Mouse (Mus musculus): ENCODE data around the gene Zbtb4. TPM values are rescaled to one million over a fixed set of nuclear protein-coding genes. Genes with fewer than 3 reads are reported as not detected.
A peak's percentile ranks its signal among the peaks of the same experiment; 100 is the strongest.

Gene Zbtb4
- polyA plus RNA-seq, 1 experiment from 2014 or later = 1.2 TPM

DNA sequence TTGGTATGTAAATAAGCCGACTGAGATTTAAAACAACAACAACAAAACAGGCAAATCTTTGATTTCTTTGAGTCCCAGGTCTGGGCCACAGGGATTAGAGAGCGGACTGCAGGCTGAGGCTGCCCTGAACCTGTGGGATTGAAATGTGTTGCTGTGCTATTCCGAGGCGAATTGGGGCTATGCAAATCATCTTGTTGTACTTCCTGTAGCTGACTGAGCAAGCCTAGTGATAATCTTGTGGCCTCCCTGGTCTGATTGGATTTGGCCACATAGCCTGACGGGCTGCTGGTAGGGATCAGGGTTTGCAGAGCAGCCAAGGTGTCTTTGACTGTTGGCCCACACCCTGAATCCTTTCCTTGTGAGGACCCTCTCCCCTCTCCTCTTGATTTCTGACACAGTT, 9.2 kb downstream of the Zbtb4 start:
- no peak for DNase-seq (ENCODE audit: low spot score)
- Histone ChIP-seq H3K4me1 (replicated peaks) (peaks cover 22% of the 10 kb centered on the region), H3K9me3 (no peaks in the 10 kb centered on the region), H3K4me3 (no peak overlapping the region), H3K27me3 (ENCODE audit: insufficient read depth, poor library complexity, severe bottlenecking) (peaks cover 48% of the 10 kb centered on the region), H3K36me3 (peaks cover 11% of the 10 kb centered on the region), H3K27ac (no peak overlapping the region)
- 60% methylated on average over 5 of the region's 5 CpGs for WGBS

GRCm38 (mm10) chr11:69775716-69776115, 10.0 kb downstream of the Zbtb4 start:
- no peak overlapping the region for H3K27ac ChIP-seq
- WGBS = 69% methylated on average over 10 of the region's 10 CpGs
- peaks cover 22% of the 10 kb centered on the region for H3K4me1 ChIP-seq (replicated peaks)
- H3K27me3 ChIP-seq (ENCODE audit: insufficient read depth, poor library complexity, severe bottlenecking) = peaks cover 52% of the 10 kb centered on the region
- DNase-seq (ENCODE audit: low spot score) = no peak
- no peaks in the 10 kb centered on the region for H3K9me3 ChIP-seq
- peaks cover 11% of the 10 kb centered on the region for H3K36me3 ChIP-seq
- no peak overlapping the region for H3K4me3 ChIP-seq

DNA sequence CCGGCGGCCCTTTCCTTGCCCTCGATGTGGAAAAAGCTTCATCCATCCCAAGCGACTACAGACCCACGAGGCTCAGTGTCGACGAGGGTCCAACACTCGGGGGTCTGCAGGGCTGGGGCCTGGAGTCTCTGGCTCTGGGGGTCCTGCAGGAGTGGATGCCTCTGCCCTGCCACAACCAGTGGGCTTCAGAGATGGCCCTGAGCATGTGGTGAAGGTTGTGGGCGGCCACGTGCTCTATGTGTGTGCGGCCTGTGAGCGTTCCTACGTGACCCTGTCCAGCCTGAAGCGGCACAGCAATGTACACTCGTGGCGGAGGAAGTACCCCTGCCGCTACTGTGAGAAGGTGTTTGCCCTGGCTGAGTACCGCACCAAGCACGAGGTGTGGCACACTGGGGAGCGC, 10.8 kb downstream of the Zbtb4 start:
- WGBS = 85% methylated on average over 20 of the region's 20 CpGs
- Histone ChIP-seq H3K4me1 (replicated peaks) (peaks cover 22% of the 10 kb centered on the region), H3K4me3 (no peak overlapping the region; the same call in 1 of the 2 replicates), H3K36me3 (peaks cover 11% of the 10 kb centered on the region), H3K9me3 (no peaks in the 10 kb centered on the region), H3K27me3 (ENCODE audit: insufficient read depth, poor library complexity, severe bottlenecking) (peaks cover 52% of the 10 kb centered on the region), H3K27ac (no peak overlapping the region)
- no peak for DNase-seq (ENCODE audit: low spot score)

DNA sequence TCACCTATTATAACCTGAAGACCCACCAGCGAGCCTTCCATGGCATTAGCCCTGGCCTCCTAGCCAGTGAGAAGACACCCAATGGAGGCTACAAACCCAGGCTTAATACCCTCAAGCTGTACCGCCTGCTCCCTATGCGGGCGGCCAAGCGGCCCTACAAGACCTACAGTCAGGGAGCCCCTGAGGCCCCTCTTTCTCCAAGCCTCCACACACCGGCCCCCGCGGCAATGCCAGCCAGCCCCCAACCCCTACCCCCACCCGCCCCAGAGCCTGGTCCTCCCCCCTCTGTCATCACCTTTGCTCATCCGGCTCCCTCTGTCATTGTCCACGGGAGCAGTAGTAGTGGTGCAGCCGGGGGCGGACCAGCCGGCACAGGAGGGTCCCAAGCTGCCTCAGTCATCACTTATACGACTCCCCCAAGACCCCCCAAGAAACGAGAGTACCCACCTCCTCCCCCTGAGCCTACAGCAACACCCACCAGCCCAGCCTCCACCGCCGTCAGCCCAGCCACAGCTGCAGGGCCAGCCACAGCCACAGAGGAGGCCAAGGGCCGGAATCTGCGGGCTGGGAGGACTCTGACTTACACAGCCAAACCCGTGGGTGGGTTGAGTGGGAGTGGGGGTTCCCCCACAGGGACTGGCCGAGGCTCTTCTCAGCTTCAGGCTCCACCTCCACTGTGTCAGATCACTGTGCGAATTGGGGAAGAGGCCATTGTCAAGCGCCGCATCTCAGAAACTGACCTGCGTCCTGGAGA, 12.0 kb downstream of the Zbtb4 start:
- peaks cover 22% of the 10 kb centered on the region for H3K4me1 ChIP-seq (replicated peaks)
- peaks cover 11% of the 10 kb centered on the region for H3K36me3 ChIP-seq
- peaks cover 61% of the 10 kb centered on the region for H3K27me3 ChIP-seq (ENCODE audit: insufficient read depth, poor library complexity, severe bottlenecking)
- H3K9me3 ChIP-seq = no peaks in the 10 kb centered on the region
- no peak for DNase-seq (ENCODE audit: low spot score)
- peak overlapping the region; percentile 40; the same call in 1 of the 2 replicates for H3K27ac ChIP-seq
- 61% methylated on average over 26 of the region's 26 CpGs for WGBS
- H3K4me3 ChIP-seq = no peak overlapping the region; the same call in 1 of the 2 replicates

GRCm38 (mm10) chr11:69778258-69778982, 12.7 kb downstream of the Zbtb4 start:
- peaks cover 61% of the 10 kb centered on the region for H3K27me3 ChIP-seq (ENCODE audit: insufficient read depth, poor library complexity, severe bottlenecking)
- no peaks in the 10 kb centered on the region for H3K9me3 ChIP-seq
- 59% methylated on average over 23 of the region's 23 CpGs for WGBS
- H3K27ac ChIP-seq = 0 out of 2 replicates have a peak overlapping the region, but pooled peaks have one; percentile 40
- H3K4me3 ChIP-seq = no peak overlapping the region; the same call in 1 of the 2 replicates
- DNase-seq (ENCODE audit: low spot score) = no peak
- H3K4me1 ChIP-seq (replicated peaks) = peaks cover 22% of the 10 kb centered on the region
- H3K36me3 ChIP-seq = peaks cover 11% of the 10 kb centered on the region

GRCm38 (mm10) chr11:69778985-69779384, 13.3 kb downstream of the Zbtb4 start:
- no peaks in the 10 kb centered on the region for H3K9me3 ChIP-seq
- peaks cover 61% of the 10 kb centered on the region for H3K27me3 ChIP-seq (ENCODE audit: insufficient read depth, poor library complexity, severe bottlenecking)
- H3K4me3 ChIP-seq = no peak overlapping the region
- peaks cover 11% of the 10 kb centered on the region for H3K36me3 ChIP-seq
- 45% methylated on average over 7 of the region's 7 CpGs for WGBS
- H3K27ac ChIP-seq = 0 out of 2 replicates have a peak overlapping the region, but pooled peaks have one; percentile 29
- peaks cover 22% of the 10 kb centered on the region for H3K4me1 ChIP-seq (replicated peaks)
- no peak for DNase-seq (ENCODE audit: low spot score)

- DNase-seq (ENCODE audit: low spot score) = no peak
- peaks cover 49% of the 10 kb centered on the region for H3K27me3 ChIP-seq (ENCODE audit: insufficient read depth, poor library complexity, severe bottlenecking)
- peaks cover 17% of the 10 kb centered on the region for H3K4me1 ChIP-seq (replicated peaks)
- peaks cover 3% of the 10 kb centered on the region; the same call in 1 of the 2 replicates for H3K36me3 ChIP-seq
- H3K4me3 ChIP-seq = no peak overlapping the region
- no peaks in the 10 kb centered on the region for H3K9me3 ChIP-seq
- WGBS = 38% methylated on average over 4 of the region's 4 CpGs
- no peak overlapping the region for H3K27ac ChIP-seq
These were observed 16.1 kb downstream of the Zbtb4 start for GRCm38 (mm10) chr11:69781828-69782227.

DNA sequence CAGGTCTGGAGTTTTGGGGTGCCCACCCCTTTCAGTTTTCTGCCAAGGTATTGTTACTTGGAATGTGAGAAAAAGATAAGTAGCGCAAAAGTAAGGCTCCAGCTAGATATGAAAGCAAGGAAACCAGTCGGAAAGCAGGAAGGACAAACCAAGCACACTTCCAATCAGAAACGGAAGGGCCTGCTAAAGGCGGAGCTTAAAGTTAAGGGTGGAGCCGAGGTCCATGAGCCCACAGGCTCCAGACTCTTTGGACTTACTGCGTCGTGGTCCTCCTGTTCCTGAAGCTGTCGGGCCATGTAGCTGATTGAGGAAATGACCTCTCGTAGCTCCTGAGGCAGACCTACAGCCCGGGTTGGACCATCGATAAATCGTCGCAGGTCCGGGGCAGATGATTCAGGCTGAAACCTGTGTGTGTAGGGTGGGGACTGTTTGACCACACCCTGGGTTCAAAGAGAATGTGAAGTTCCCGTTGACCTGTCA, 19.1 kb downstream of the Zbtb4 start:
- Histone ChIP-seq H3K4me3 (peak overlapping the region; percentile 1; the same call in 1 of the 2 replicates), H3K27me3 (ENCODE audit: insufficient read depth, poor library complexity, severe bottlenecking) (peaks cover 19% of the 10 kb centered on the region), H3K27ac (no peak overlapping the region), H3K9me3 (no peaks in the 10 kb centered on the region), H3K4me1 (replicated peaks) (no peaks in the 10 kb centered on the region; the same call in none of the 2 replicates), H3K36me3 (no peaks in the 10 kb centered on the region)
- 43% methylated on average over 15 of the region's 15 CpGs for WGBS
- DNase-seq (ENCODE audit: low spot score) = no peak

DNA sequence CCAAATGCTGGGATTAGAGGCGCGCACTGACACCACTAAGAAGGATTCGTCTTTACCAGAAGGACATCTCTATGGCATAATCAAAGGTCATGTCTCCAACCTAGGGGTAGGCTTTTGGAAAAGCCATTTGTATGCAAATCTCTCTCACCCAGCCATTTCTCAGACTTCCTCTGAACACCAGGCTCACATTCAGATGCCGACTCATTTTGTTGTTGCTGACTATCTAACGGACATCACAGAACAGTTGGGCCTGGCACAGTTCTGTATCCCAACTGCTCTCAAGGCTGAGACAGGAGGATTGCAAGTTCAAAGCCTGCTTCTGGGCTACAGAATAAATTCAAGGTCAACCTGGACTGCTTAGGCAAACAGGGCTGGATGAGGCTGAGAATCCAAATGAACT, 21.6 kb downstream of the Zbtb4 start:
- Histone ChIP-seq H3K27me3 (ENCODE audit: insufficient read depth, poor library complexity, severe bottlenecking) (peaks cover 10% of the 10 kb centered on the region), H3K27ac (no peak overlapping the region), H3K4me3 (no peak overlapping the region), H3K4me1 (replicated peaks) (no peaks in the 10 kb centered on the region; the same call in 1 of the 2 replicates), H3K36me3 (no peaks in the 10 kb centered on the region), H3K9me3 (no peaks in the 10 kb centered on the region)
- no peak for DNase-seq (ENCODE audit: low spot score)
- WGBS = 85% methylated on average over 5 of the region's 5 CpGs

- Histone ChIP-seq H3K27me3 (ENCODE audit: insufficient read depth, poor library complexity, severe bottlenecking) (peaks cover 29% of the 10 kb centered on the region), H3K36me3 (no peaks in the 10 kb centered on the region), H3K4me3 (no peak overlapping the region), H3K27ac (no peak overlapping the region), H3K9me3 (no peaks in the 10 kb centered on the region), H3K4me1 (replicated peaks) (no peaks in the 10 kb centered on the region; the same call in 1 of the 2 replicates)
- WGBS = 69% methylated on average over 5 of the region's 5 CpGs
- no peak for DNase-seq (ENCODE audit: low spot score)
These were observed 23.7 kb downstream of the Zbtb4 start for GRCm38 (mm10) chr11:69789431-69789830.

- WGBS = 72% methylated on average over 5 of the region's 5 CpGs
- Histone ChIP-seq H3K36me3 (no peaks in the 10 kb centered on the region), H3K4me1 (replicated peaks) (peaks cover 11% of the 10 kb centered on the region), H3K4me3 (no peak overlapping the region), H3K27me3 (ENCODE audit: insufficient read depth, poor library complexity, severe bottlenecking) (peaks cover 40% of the 10 kb centered on the region), H3K27ac (no peak overlapping the region), H3K9me3 (no peaks in the 10 kb centered on the region)
- no peak for DNase-seq (ENCODE audit: low spot score)
These were observed 25.7 kb downstream of the Zbtb4 start for GRCm38 (mm10) chr11:69791420-69791819.

DNA sequence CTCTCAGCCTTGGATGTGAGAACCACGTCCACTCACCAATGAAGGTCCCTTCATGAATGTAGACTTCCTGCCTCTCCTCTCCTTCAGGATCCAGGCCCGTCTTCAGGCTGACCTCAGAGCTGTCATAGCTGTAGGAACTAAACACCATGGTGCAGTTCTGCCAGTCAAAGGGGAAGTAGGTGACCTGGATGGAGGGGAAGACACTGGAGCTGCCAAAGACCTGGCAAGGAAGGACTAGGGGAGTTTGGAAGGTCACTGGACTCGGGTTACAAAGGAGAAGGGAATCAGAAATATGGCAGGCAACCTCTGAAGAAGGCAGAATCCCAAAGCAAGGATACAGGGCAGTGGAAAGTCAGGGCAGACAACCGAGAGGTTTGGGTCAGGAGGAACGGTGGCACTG, 27.7 kb downstream of the Zbtb4 start:
- Histone ChIP-seq H3K4me1 (replicated peaks) (peaks cover 16% of the 10 kb centered on the region), H3K36me3 (no peaks in the 10 kb centered on the region), H3K4me3 (no peak overlapping the region), H3K9me3 (no peaks in the 10 kb centered on the region), H3K27ac (no peak overlapping the region), H3K27me3 (ENCODE audit: insufficient read depth, poor library complexity, severe bottlenecking) (peaks cover 56% of the 10 kb centered on the region)
- no peak for DNase-seq (ENCODE audit: low spot score)
- 66% methylated on average over 5 of the region's 5 CpGs for WGBS

Data from hindbrain, embryonic 10.5 days (tissue).